23 mouse cellular contexts compared by ENCODE assay signal in the genomic region with DNA sequence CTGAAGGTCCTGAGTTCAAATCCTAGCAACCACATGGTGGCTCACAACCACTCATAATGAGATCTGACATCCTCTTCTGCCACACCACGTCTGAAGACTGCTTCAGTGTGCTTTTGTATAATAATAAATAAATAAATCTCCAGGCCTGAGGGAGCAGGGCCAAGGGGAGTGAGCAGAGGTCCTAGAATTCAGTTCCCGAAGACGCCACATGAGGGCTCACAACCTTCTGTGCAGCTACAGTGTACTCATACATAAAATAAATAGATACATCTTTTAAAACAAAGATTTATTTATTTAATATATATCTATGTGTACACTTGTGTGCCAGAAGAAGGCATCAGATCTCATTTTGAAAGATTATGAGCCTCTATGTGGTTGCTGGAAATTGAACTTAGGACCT. TPM values are rescaled to one million over a fixed set of nuclear protein-coding genes. Genes with fewer than 3 reads are reported as not detected.
A peak's percentile ranks its signal among the peaks of the same experiment; 100 is the strongest.
DNase-seq lines count a peak whose midpoint lies in the region; ATAC-seq and TF ChIP-seq lines count a peak whose summit lies in the region.
"Had no signal": no experiment of that assay in that cellular context is flagged by ENCODE, and none has a peak within 500 bp of the region (broad histone marks: within the 10 kb centered on the region; RNA-seq: fewer than 3 reads in every experiment).

No protein-coding gene starts in this region.

- no peak overlapping the region for H3K27ac ChIP-seq in lung, embryonic 14.5 days (ENCODE audit: low read depth)
- no peak overlapping the region for H3K27ac ChIP-seq in hindbrain, embryonic 14.5 days
- H3K27ac ChIP-seq: embryonic facial prominence, embryonic 15.5 days; heart, embryonic 13.5 days; kidney, embryonic 15.5 days; neural tube, embryonic 12.5 days had no signal

- H3K9me3 ChIP-seq in lung, embryonic 14.5 days (ENCODE audit: low read depth, low read length), result no peaks in the 10 kb centered on the region
- no peaks in the 10 kb centered on the region for H3K9me3 ChIP-seq in hindbrain, embryonic 14.5 days (ENCODE audit: control insufficient read depth, low read length)
- H3K9me3 ChIP-seq: embryonic facial prominence, embryonic 15.5 days; heart, embryonic 13.5 days; kidney, embryonic 15.5 days; neural tube, embryonic 12.5 days had no signal

- H3K27me3 ChIP-seq in lung, embryonic 14.5 days (ENCODE audit: insufficient read depth, low read length), result no peaks in the 10 kb centered on the region
- H3K27me3 ChIP-seq in hindbrain, embryonic 14.5 days (ENCODE audit: control insufficient read depth, insufficient read depth, low read length), result no peaks in the 10 kb centered on the region
- H3K27me3 ChIP-seq: embryonic facial prominence, embryonic 15.5 days; heart, embryonic 13.5 days; kidney, embryonic 15.5 days; neural tube, embryonic 12.5 days had no signal

- peak; percentile 25; the same call in 1 of the 2 replicates for TF ChIP-seq CTCF in lung, embryonic 14.5 days (IDR thresholded peaks at IDR 0.05; ENCODE audit: low read depth)

- no peak for ATAC-seq in CD4-positive, CD25-positive, alpha-beta regulatory T cell, adult 4 months
- ATAC-seq in lung, embryonic 14.5 days (ENCODE audit: insufficient read depth), result no peak; the same call in 1 of the 2 replicates
- ATAC-seq in megakaryocyte progenitor cell, adult 5-6 weeks (replicated peaks; ENCODE audit: poor library complexity), result peak; percentile 72
- ATAC-seq in hindbrain, embryonic 14.5 days (ENCODE audit: low FRiP score), result no peak
- ATAC-seq: activated CD4-positive, CD25-positive, alpha-beta regulatory T cell, adult 4 months; forebrain, postnatal 0 days; hindbrain, embryonic 16.5 days; intestine, postnatal 0 days had no signal

- H3K4me1 ChIP-seq in lung, embryonic 14.5 days (ENCODE audit: insufficient read depth), result no peaks in the 10 kb centered on the region
- H3K4me1 ChIP-seq in hindbrain, embryonic 14.5 days (replicated peaks; ENCODE audit: control insufficient read depth, insufficient read depth, low read length), result no peaks in the 10 kb centered on the region
- H3K4me1 ChIP-seq: embryonic facial prominence, embryonic 15.5 days; heart, embryonic 13.5 days; kidney, embryonic 15.5 days; neural tube, embryonic 12.5 days had no signal

- no peak overlapping the region for H3K4me2 ChIP-seq in lung, embryonic 14.5 days
- no peak overlapping the region for H3K4me2 ChIP-seq in hindbrain, embryonic 14.5 days (replicated peaks)
- H3K4me2 ChIP-seq: embryonic facial prominence, embryonic 15.5 days; heart, embryonic 13.5 days; kidney, embryonic 15.5 days; neural tube, embryonic 12.5 days had no signal

- peak; percentile 11 for DNase-seq in CD4-positive, CD25-positive, alpha-beta regulatory T cell, adult 2 months (ENCODE audit: low read depth, low spot score)
- peak; percentile 31 for DNase-seq in lung, embryonic 14.5 days
- DNase-seq in lung, postnatal 4 days, result no peak
- DNase-seq in NIH3T3 (ENCODE audit: low read depth), result peak; percentile 45
- no peak for DNase-seq in B cell, adult 2 months
- no peak for DNase-seq in hindbrain, embryonic 14.5 days (ENCODE audit: low spot score)
- DNase-seq: adrenal gland, postnatal 14 days; cerebellum, adult 11-12 months; cerebellum, postnatal 14 days; forebrain, postnatal 0 days; left cerebral cortex, postnatal 4 days; lung, postnatal 10 days; right cerebral cortex, adult 18-20 months; thymus, postnatal 36 days had no signal

- WGBS in lung, embryonic 14.5 days, result 70% methylated on average over 3 of the region's 3 CpGs
- WGBS in hindbrain, embryonic 14.5 days, result 77% methylated on average over 3 of the region's 3 CpGs

- H3K36me3 ChIP-seq in lung, embryonic 14.5 days (ENCODE audit: insufficient read depth), result peaks cover 63% of the 10 kb centered on the region
- H3K36me3 ChIP-seq in hindbrain, embryonic 14.5 days (replicated peaks; ENCODE audit: control insufficient read depth, insufficient read depth), result peaks cover 11% of the 10 kb centered on the region

- no peak overlapping the region for H3K4me3 ChIP-seq in lung, embryonic 14.5 days (ENCODE audit: low read depth, low read length)
- no peak overlapping the region for H3K4me3 ChIP-seq in hindbrain, embryonic 14.5 days (replicated peaks; ENCODE audit: low read length)
- H3K4me3 ChIP-seq: embryonic facial prominence, embryonic 15.5 days; heart, embryonic 13.5 days; kidney, embryonic 15.5 days; neural tube, embryonic 12.5 days had no signal

- H3K9ac ChIP-seq in lung, embryonic 14.5 days, result no peak overlapping the region
- no peak overlapping the region for H3K9ac ChIP-seq in hindbrain, embryonic 14.5 days
- H3K9ac ChIP-seq: embryonic facial prominence, embryonic 15.5 days; forebrain, postnatal 0 days; heart, embryonic 13.5 days; kidney, embryonic 15.5 days; neural tube, embryonic 12.5 days had no signal

RNA-seq across cellular contexts. Expression of gene Zgrf1, which starts 11.8 kb away (rescaled TPM):
- 1 to 10 TPM; 3.7 to 6.0 TPM for polyA plus RNA-seq in CD4-positive, CD25-positive, alpha-beta regulatory T cell, adult 4 months (2017; shearing (Covaris generic))
- polyA plus RNA-seq in lung, embryonic 14.5 days (2014; fragmentation: Nextera tagmentation; extraction: Ambion mirVana), result 12.3 and 14.0 TPM in 2 replicates
- 20.1 and 22.2 TPM in 2 replicates for total RNA-seq in megakaryocyte progenitor cell, adult 5-6 weeks (2015)
- total RNA-seq in megakaryocyte progenitor cell, adult 5-6 weeks (2017), result 23.0 and 28.1 TPM in 2 replicates
- 2.6 and 2.7 TPM in 2 replicates for polyA plus RNA-seq in hindbrain, embryonic 14.5 days (2014; fragmentation: Nextera tagmentation; extraction: Ambion mirVana)

RNA-seq across cellular contexts. Expression of gene Larp7, which starts 12.0 kb away (rescaled TPM):
- 10 to 100 TPM; 60.5 to 63.4 TPM for polyA plus RNA-seq in CD4-positive, CD25-positive, alpha-beta regulatory T cell, adult 4 months (2017; shearing (Covaris generic))
- 61.6 and 65.8 TPM in 2 replicates for polyA plus RNA-seq in lung, embryonic 14.5 days (2014; fragmentation: Nextera tagmentation; extraction: Ambion mirVana)
- 86.3 and 90.6 TPM in 2 replicates for total RNA-seq in megakaryocyte progenitor cell, adult 5-6 weeks (2015)
- 113 and 132 TPM in 2 replicates for total RNA-seq in megakaryocyte progenitor cell, adult 5-6 weeks (2017)
- 25.6 and 27.0 TPM in 2 replicates for polyA plus RNA-seq in hindbrain, embryonic 14.5 days (2014; fragmentation: Nextera tagmentation; extraction: Ambion mirVana)

Comparison
In these comparisons a context has a peak if more than half of its experiments do, and no peak if none do; other contexts are left out.
1. DNase-seq: peak in CD4-positive, CD25-positive, alpha-beta regulatory T cell, adult 2 months (single experiment), lung, embryonic 14.5 days (single experiment) and NIH3T3 (single experiment); none in lung, postnatal 4 days (0 of 2), B cell, adult 2 months (0 of 2) and hindbrain, embryonic 14.5 days (single experiment).